Mouse (Mus musculus) left cerebral cortex, postnatal 25 days (tissue): Measurements from ENCODE around the gene Exoc8. TPM values are rescaled to one million over a fixed set of nuclear protein-coding genes. Genes with fewer than 3 reads are reported as not detected.

Experiments used
- DNase-seq, 2 experiments: peaks; one replicate each; pipeline ENCODE4 v3.0.0; 2022; ENCODE audit warnings: low spot score in 2 of 2, mixed read lengths in 1 of 2
- intact Hi-C: fragments of 180-260 bp; cut with DNase I; formaldehyde crosslinking; loops from one replicate; pipeline ENCODE4 v1.15.1; 2025
- total RNA-seq, 2 experiments: library from RNA; stranded (reverse); gene quantifications; 2 replicates each; pipeline ENCODE4 v1.2.3; 2021

Gene Exoc8
- total RNA-seq, 2 experiments from 2014 or later, result 36.2 to 38.9 TPM

GRCm38 (mm10) chr8:124863163-124863677 is 34.3 kb downstream of the Exoc8 start:
- intact Hi-C loops, result no loop called here
- DNase-seq, result no peak

- intact Hi-C loops, result no loop called here
- peak; percentile 92 to 93 for DNase-seq
Measured at GRCm38 (mm10) chr8:124862321-124863162, 35.0 kb downstream of the Exoc8 start, which contains the start of the genes Gnpat and 2810004N23Rik. Gene Gnpat, plus strand, starts transcription at chr8:124863033. Gene 2810004N23Rik, minus strand, starts transcription at chr8:124863120.

GRCm38 (mm10) chr8:124860188-124860587 is 37.3 kb downstream of the Exoc8 start:
- intact Hi-C loops, result no loop called here
- no peak for DNase-seq

GRCm38 (mm10) chr8:124859466-124859865 is 38.0 kb downstream of the Exoc8 start:
- intact Hi-C loops, result no loop called here

GRCm38 (mm10) chr8:124853511-124853910 is 44.0 kb downstream of the Exoc8 start:
- intact Hi-C loops, result no loop called here
- no peak for DNase-seq

More at GRCm38 (mm10) chr8:124859466-124859865, 38.0 kb downstream of the Exoc8 start:
- DNase-seq, result no peak

- intact Hi-C loops, result no loop called here
- no peak for DNase-seq
Measured at GRCm38 (mm10) chr8:124845573-124845972, 51.9 kb downstream of the Exoc8 start.

GRCm38 (mm10) chr8:124845131-124845530 is 52.4 kb downstream of the Exoc8 start:
- no peak for DNase-seq

More at GRCm38 (mm10) chr8:124845131-124845530, 52.4 kb downstream of the Exoc8 start:
- intact Hi-C loops, result no loop called here

Other genes starting within 250 kb of the Exoc8 start
- 10 to 100 TPM; 50.5 to 55.8 TPM for gene 2310022B05Rik, start 234.3 kb downstream of the Exoc8 start, total RNA-seq
- 10 to 100 TPM; 39.1 to 46.4 TPM for gene Ttc13, start 175.7 kb downstream of the Exoc8 start, total RNA-seq
- 10 to 100 TPM; 11.1 to 11.4 TPM for gene Arv1, start 175.6 kb downstream of the Exoc8 start, total RNA-seq
- under 1 TPM in 1 of 2 experiments, not detected in 1; 0.25 TPM for gene Fam89a, start 145.9 kb downstream of the Exoc8 start, total RNA-seq
- gene Trim67, start 104.6 kb downstream of the Exoc8 start, total RNA-seq, result 1 to 10 TPM; 2.2 to 2.4 TPM
- gene Gnpat, start 34.7 kb downstream of the Exoc8 start, total RNA-seq, result 10 to 100 TPM; 49.6 to 55.2 TPM
- gene 2810004N23Rik, start 34.6 kb downstream of the Exoc8 start, total RNA-seq, result 10 to 100 TPM; 20.3 to 21.6 TPM
- gene Sprtn, start 181 bp upstream of the Exoc8 start, total RNA-seq, result 10 to 100 TPM; 12.7 to 12.9 TPM
- gene Egln1, start 51.6 kb upstream of the Exoc8 start, total RNA-seq, result 10 to 100 TPM; 67.3 to 67.5 TPM
- gene Tsnax, start 115.3 kb upstream of the Exoc8 start, total RNA-seq, result 100 to 1,000 TPM; 167 to 171 TPM
- 1 to 10 TPM; 2.5 to 3.1 TPM for gene Disc1, start 156.5 kb upstream of the Exoc8 start, total RNA-seq